Mouse (Mus musculus) lung, postnatal 0 days (tissue): ENCODE measurements at regions not wholly inside any gene's neighbourhood (a gene's known extent, or its start where the extent isn't known, plus 50 kb on each side); places are given as distances from the start of the nearest gene placed in this dataset.

Experiments used
- CTCF ChIP-seq: IDR thresholded peaks from 2 replicates; pipeline ENCODE4 v1.5.1; 2016; ENCODE audit warnings: antibody characterized with exemption, mild to moderate bottlenecking
- EP300 ChIP-seq: IDR thresholded peaks from 2 replicates; pipeline ENCODE4 v1.6.1; 2016; ENCODE audit warnings: antibody characterized with exemption, mild to moderate bottlenecking, control low read depth

GRCm38 (mm10) chr4:12286391-12286790, 114.6 kb upstream of the Fam92a start:
- TF ChIP-seq CTCF, result no peak
- no peak for TF ChIP-seq EP300
